Mouse (Mus musculus) kidney, embryonic 16.5 days (tissue): ENCODE data around the gene S100a1. TPM values are rescaled to one million over a fixed set of nuclear protein-coding genes. Genes with fewer than 3 reads are reported as not detected.

ENCODE experiments used
- ATAC-seq: fragments of 200-750 bp; cut with Nextera tagmentation; 2 replicates; pipeline ENCODE4 v1.8.0; 2017; ENCODE audit warnings: moderate TSS enrichment; ENCODE audit not compliant: low FRiP score, low TSS enrichment
- H3K27ac ChIP-seq: fragments of 300-500 bp; sonication (generic); 2 replicates; pipeline ENCODE4 v1.5.1; 2014; ENCODE audit warnings: low read length
- H3K27me3 ChIP-seq: fragments of 300-500 bp; sonication (generic); 2 replicates; pipeline ENCODE4 v1.6.1; 2014; ENCODE audit warnings: low read length, control low read depth, mixed read lengths; ENCODE audit not compliant: insufficient read depth
- H3K36me3 ChIP-seq: fragments of 300-500 bp; sonication (generic); 2 replicates; pipeline ENCODE4 v1.6.1; 2014; ENCODE audit warnings: low read length, control low read depth, mixed read lengths; ENCODE audit not compliant: insufficient read depth
- H3K4me1 ChIP-seq: fragments of 300-500 bp; sonication (generic); 2 replicates; pipeline ENCODE4 v1.6.1; 2014; ENCODE audit warnings: low read length, control low read depth, mixed read lengths; ENCODE audit not compliant: insufficient read depth
- H3K4me2 ChIP-seq: fragments of 300-500 bp; sonication (generic); replicated peaks from 2 replicates; pipeline ENCODE4 v1.6.1; 2014; ENCODE audit warnings: low read depth, low read length
- H3K4me3 ChIP-seq: fragments of 300-500 bp; sonication (generic); 2 replicates; pipeline ENCODE4 v1.5.1; 2014; ENCODE audit warnings: mild to moderate bottlenecking, low read length
- H3K9ac ChIP-seq: fragments of 300-500 bp; sonication (generic); replicated peaks from 2 replicates; pipeline ENCODE4 v1.6.1; 2014; ENCODE audit warnings: low read length
- H3K9me3 ChIP-seq: fragments of 300-500 bp; sonication (generic); 2 replicates; pipeline ENCODE4 v1.6.1; 2016; ENCODE audit warnings: low read length, control low read depth
- WGBS: fragments of 180-500 bp; shearing (Covaris S2); extraction: QIAGEN DNeasy Blood & Tissue Kit; methylation state at CpG from one replicate; pipeline ENCODE4 v1.1.7; 2014; 5-methylcytosine and 5-hydroxymethylcytosine counted together
- polyA plus RNA-seq: library from polyadenylated mRNA; unstranded; fragments of >200 nt; fragmentation: Nextera tagmentation; extraction: Ambion mirVana; gene quantifications from 2 replicates; pipeline ENCODE4 v1.2.1, GENCODE M21; 2015

The S100a1 gene
- polyA plus RNA-seq, 1 experiment from 2014 or later: 122 TPM

- Histone ChIP-seq H3K36me3 (0 out of 2 replicates have a peak, but pooled peaks cover 6% of the 10 kb centered on the region), H3K9ac (peak overlapping the region; percentile 70; the same call in 1 of the 2 replicates), H3K4me3 (peak overlapping the region; percentile 57; the same call in 1 of the 2 replicates), H3K27ac (no peak overlapping the region), H3K4me1 (peaks cover 23% of the 10 kb centered on the region), H3K4me2 (peak overlapping the region; percentile 88), H3K9me3 (no peaks in the 10 kb centered on the region), H3K27me3 (no peaks in the 10 kb centered on the region)
- no peak for ATAC-seq
- WGBS: 68% methylated on average over 9 of the region's 9 CpGs
These were observed 1.1 kb downstream of the S100a1 start for GRCm38 (mm10) chr3:90512948-90513642.

- H3K36me3 ChIP-seq: peaks cover 10% of the 10 kb centered on the region; the same call in 1 of the 2 replicates
- WGBS: 83% methylated on average over 5 of the region's 5 CpGs
These were observed 1.9 kb downstream of the S100a1 start for GRCm38 (mm10) chr3:90512276-90512675.

GRCm38 (mm10) chr3:90509747-90510123 is 4.5 kb downstream of the S100a1 start:
- Histone ChIP-seq H3K4me3 (peak overlapping the region; percentile 98), H3K9ac (peak overlapping the region; percentile 44), H3K9me3 (no peaks in the 10 kb centered on the region), H3K36me3 (peaks cover 27% of the 10 kb centered on the region), H3K4me1 (peaks cover 26% of the 10 kb centered on the region), H3K27ac (peak overlapping the region; percentile 84), H3K27me3 (no peaks in the 10 kb centered on the region), H3K4me2 (peak overlapping the region; percentile 74)
- WGBS: 24% methylated on average over 2 of the region's 2 CpGs
- ATAC-seq: no peak

More at GRCm38 (mm10) chr3:90512276-90512675, 1.9 kb downstream of the S100a1 start:
- Histone ChIP-seq H3K27me3 (no peaks in the 10 kb centered on the region), H3K9me3 (no peaks in the 10 kb centered on the region), H3K4me1 (peaks cover 31% of the 10 kb centered on the region), H3K9ac (no peak overlapping the region), H3K27ac (no peak overlapping the region), H3K4me3 (no peak overlapping the region), H3K4me2 (no peak overlapping the region)
- ATAC-seq: no peak

GRCm38 (mm10) chr3:90508950-90509746 is 5.0 kb downstream of the S100a1 start, which contains the start of gene Chtop:
Gene Chtop (minus strand): TSS chr3:90509498.
- under 1% methylated on average over 64 of the region's 66 CpGs for WGBS
- H3K36me3 ChIP-seq: peaks cover 32% of the 10 kb centered on the region
- H3K9ac ChIP-seq: peak within 1 kb of the TSS; percentile 100
- H3K9me3 ChIP-seq: no peaks in the 10 kb centered on the region
- peak; percentile 93 for ATAC-seq
- peaks cover 21% of the 10 kb centered on the region for H3K4me1 ChIP-seq
- H3K27ac ChIP-seq: peak within 1 kb of the TSS; percentile 98
- H3K4me3 ChIP-seq: peak within 1 kb of the TSS; percentile 98
- no peaks in the 10 kb centered on the region for H3K27me3 ChIP-seq
- peak within 1 kb of the TSS; percentile 74 for H3K4me2 ChIP-seq

- H3K27ac ChIP-seq: peak overlapping the region; percentile 98
- H3K27me3 ChIP-seq: no peaks in the 10 kb centered on the region
- 2% methylated on average over 20 of the region's 20 CpGs for WGBS
- no peak for ATAC-seq
- peak overlapping the region; percentile 98 for H3K4me3 ChIP-seq
- H3K4me1 ChIP-seq: peaks cover 15% of the 10 kb centered on the region
- H3K4me2 ChIP-seq: peak overlapping the region; percentile 74
- peak overlapping the region; percentile 100 for H3K9ac ChIP-seq
- peaks cover 34% of the 10 kb centered on the region for H3K36me3 ChIP-seq
- H3K9me3 ChIP-seq: no peaks in the 10 kb centered on the region
These were observed 5.8 kb downstream of the S100a1 start for GRCm38 (mm10) chr3:90508287-90508949.

DNA sequence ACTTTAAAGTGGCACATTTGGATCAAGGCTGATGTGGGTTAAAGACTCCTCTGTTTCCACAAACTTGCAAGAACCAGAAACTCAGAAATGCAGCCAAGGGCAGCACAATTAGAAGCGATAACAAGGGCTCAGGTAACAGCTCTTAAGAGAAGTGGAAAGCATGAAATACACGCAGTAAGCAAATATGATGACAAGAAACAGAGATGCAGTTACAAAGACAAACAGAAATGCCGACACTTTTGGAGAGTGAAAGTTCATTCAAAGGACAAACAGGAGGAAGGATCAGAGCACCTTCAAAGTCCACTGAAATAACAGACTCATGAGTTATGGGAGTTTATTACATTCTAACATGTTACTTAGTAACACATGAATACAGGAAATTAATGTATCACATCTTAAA is 7.8 kb downstream of the S100a1 start:
- Histone ChIP-seq H3K27me3 (no peaks in the 10 kb centered on the region), H3K36me3 (peaks cover 53% of the 10 kb centered on the region), H3K9ac (no peak overlapping the region), H3K9me3 (no peaks in the 10 kb centered on the region), H3K4me1 (peaks cover 13% of the 10 kb centered on the region), H3K4me2 (no peak overlapping the region), H3K4me3 (no peak overlapping the region), H3K27ac (no peak overlapping the region)
- 71% methylated on average over 3 of the region's 3 CpGs for WGBS
- ATAC-seq: no peak

- H3K27me3 ChIP-seq: no peaks in the 10 kb centered on the region
- no peaks in the 10 kb centered on the region for H3K9me3 ChIP-seq
- ATAC-seq: no peak
- H3K36me3 ChIP-seq: peaks cover 54% of the 10 kb centered on the region
- no peak overlapping the region for H3K4me3 ChIP-seq
- no peak overlapping the region for H3K9ac ChIP-seq
- no peak overlapping the region for H3K27ac ChIP-seq
- H3K4me2 ChIP-seq: no peak overlapping the region
- H3K4me1 ChIP-seq: peaks cover 13% of the 10 kb centered on the region
- WGBS: 86% methylated on average over 5 of the region's 5 CpGs
These were observed 9.0 kb downstream of the S100a1 start for GRCm38 (mm10) chr3:90505216-90505615.

DNA sequence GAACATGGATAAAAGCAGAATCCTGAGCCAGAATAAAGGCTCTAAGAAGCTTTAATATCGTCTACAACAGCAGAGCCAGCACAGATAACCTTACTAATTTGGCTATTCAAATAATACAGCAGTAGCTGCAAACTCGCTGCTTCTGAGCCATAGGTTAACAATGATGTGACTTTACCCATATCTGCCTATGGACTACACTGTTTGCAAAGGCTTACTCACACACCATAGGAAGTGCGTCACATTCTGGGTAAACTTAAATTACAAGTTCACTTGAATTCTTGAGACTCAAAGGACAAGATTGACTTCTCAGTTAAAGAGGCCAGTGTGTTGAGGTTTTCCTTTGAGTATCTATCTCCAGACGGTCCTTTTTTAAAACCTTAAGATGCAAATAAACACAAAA is 10.7 kb downstream of the S100a1 start:
- H3K36me3 ChIP-seq: peaks cover 63% of the 10 kb centered on the region
- peaks cover 13% of the 10 kb centered on the region for H3K4me1 ChIP-seq
- H3K27ac ChIP-seq: no peak overlapping the region
- no peaks in the 10 kb centered on the region for H3K9me3 ChIP-seq
- WGBS: 89% methylated on average over 4 of the region's 4 CpGs
- H3K4me3 ChIP-seq: no peak overlapping the region
- no peak overlapping the region for H3K9ac ChIP-seq
- no peak for ATAC-seq
- no peaks in the 10 kb centered on the region for H3K27me3 ChIP-seq
- H3K4me2 ChIP-seq: no peak overlapping the region

DNA sequence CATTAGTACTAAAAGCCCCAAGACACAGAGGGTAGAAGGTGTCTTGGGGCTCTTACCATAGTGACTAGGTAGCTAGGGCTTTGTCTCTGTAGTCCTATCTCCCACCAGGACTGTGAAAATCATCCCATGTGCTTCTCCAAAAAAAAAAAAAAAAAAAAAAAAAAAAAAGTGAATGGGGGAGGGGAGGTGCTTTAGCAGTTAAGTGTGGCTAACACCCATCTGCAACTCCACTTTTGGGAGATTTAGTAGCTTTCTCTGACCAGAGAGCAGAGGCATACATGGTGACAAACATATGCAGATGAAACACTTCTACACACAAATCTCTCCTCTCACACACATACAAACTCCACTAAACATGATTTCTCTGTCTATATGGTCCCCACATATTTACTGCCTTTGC is 16.6 kb downstream of the S100a1 start:
- Histone ChIP-seq H3K4me1 (no peaks in the 10 kb centered on the region), H3K4me3 (no peak overlapping the region), H3K27ac (no peak overlapping the region), H3K4me2 (no peak overlapping the region), H3K9ac (no peak overlapping the region), H3K9me3 (no peaks in the 10 kb centered on the region), H3K27me3 (no peaks in the 10 kb centered on the region), H3K36me3 (peaks cover 46% of the 10 kb centered on the region)
- ATAC-seq: no peak
